Mouse (Mus musculus) heart, postnatal 25 days (tissue): ENCODE measurements around the gene Tk1. TPM values are rescaled to one million over a fixed set of nuclear protein-coding genes. Genes with fewer than 3 reads are reported as not detected.
"Not testable (repeated sequence)": the region's sequence is repeated elsewhere in the genome, so short reads cannot be mapped to it uniquely, and the experiment has no call there.

ENCODE experiments used
- DNase-seq: peaks from one replicate; pipeline ENCODE4 v3.0.0; 2022; ENCODE audit warnings: low spot score
- intact Hi-C: fragments of 180-260 bp; cut with DNase I; formaldehyde crosslinking; loops from one replicate; pipeline ENCODE4 v1.15.1; 2025
- total RNA-seq, 2 experiments: library from RNA; stranded (reverse); gene quantifications; 2 replicates each; pipeline ENCODE4 v1.2.3; 2021

Gene Tk1
- total RNA-seq, 2 experiments from 2014 or later, result 2.3 to 3.2 TPM

GRCm38 (mm10) chr11:117848271-117848984 lies 22.5 kb upstream of the Tk1 start:
- DNase-seq, result no peak
- intact Hi-C loops, result no loop called here

- intact Hi-C loops, result no loop called here
- DNase-seq, result no peak
Measured at GRCm38 (mm10) chr11:117847593-117848215, 21.8 kb upstream of the Tk1 start.

- intact Hi-C loops, result no loop called here
- DNase-seq, result no peak
Measured at GRCm38 (mm10) chr11:117846640-117847039, 20.7 kb upstream of the Tk1 start.

DNA sequence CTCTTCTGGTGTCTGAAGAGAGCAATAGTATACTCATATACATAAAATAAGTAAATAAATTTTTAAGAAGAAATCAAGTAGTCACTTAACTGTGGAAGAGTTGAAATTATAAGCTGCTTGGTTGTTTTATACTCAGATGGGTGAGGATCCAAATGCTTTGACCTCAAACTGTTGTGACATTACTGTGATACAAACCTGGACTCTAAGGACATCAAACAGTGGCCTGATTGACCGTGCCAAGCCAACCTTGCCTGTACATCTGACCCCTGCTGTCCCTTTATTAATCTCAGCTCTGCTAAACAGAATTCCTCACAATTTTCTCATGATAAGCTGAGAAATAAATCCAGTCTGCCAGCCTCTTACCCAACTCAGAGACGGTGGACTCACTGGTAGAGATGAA lies 19.8 kb upstream of the Tk1 start:
- no peak for DNase-seq
- intact Hi-C loops, result no loop called here

GRCm38 (mm10) chr11:117844997-117845396 lies 19.1 kb upstream of the Tk1 start:
- DNase-seq, result no peak

DNA sequence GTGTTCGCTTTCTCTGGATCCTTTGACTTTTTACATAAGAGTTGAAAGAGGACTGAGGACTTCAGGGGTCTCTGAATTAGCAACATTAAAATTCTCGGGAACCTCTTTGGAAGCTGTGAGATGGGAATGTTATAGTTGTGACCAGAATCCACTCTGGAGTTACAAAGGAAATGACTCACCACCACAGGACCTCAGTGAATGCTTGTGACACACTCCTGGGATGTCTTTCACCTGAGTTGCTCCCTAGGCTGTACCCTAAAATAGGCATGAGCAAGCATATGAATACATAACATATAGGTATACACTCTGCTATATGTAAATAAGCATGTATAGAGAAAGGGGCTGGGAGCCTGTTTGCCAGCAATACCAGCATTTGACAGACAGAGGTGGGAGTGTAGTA lies 17.5 kb upstream of the Tk1 start:
- intact Hi-C loops, result no loop called here
- no peak for DNase-seq

More at GRCm38 (mm10) chr11:117844997-117845396, 19.1 kb upstream of the Tk1 start:
- intact Hi-C loops, result no loop called here

GRCm38 (mm10) chr11:117840910-117841309 lies 15.0 kb upstream of the Tk1 start:
- DNase-seq, result no peak
- intact Hi-C loops, result no loop called here

- intact Hi-C loops, result no loop called here
- no peak for DNase-seq
Measured at GRCm38 (mm10) chr11:117839021-117839420, 13.1 kb upstream of the Tk1 start.

DNA sequence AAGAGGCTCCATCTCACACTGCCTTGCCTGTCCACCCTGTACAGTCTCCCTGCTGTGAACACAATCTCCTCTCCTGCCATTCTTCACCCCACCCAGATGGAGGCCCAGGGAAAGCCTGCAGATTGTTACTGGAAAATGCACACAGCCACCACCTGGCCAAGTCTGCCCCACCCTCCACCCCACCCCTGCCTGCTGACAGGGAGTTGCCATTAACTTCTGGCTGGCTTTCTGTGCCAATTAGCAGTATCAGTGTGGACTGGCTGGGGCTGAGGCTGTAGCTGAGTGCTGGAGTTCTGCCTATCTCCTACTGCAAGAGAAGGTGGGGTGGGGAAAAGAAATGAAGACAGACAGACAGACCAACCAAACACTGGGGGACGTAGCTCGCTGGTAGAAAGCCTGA lies 12.7 kb upstream of the Tk1 start:
- DNase-seq, result no peak

DNA sequence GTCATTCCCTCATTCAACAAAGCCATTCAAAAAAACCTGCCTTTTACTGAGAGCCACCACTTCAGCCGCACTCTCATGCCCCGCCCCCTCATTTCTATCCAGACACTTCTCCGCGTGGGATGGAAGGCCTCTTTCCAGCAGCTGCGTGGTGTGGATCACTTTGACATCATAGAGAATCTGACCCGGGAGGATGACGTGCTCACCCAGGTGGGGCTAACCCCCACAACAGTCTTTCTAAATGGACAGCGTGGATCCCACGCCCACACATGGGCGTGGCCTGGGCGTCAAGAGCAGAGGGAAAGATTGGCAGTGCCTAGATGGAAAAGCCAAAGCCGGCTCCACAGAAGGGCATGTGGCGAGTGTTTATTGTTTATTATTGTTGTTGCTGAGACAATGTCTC lies 10.4 kb upstream of the Tk1 start:
- DNase-seq, result no peak
- intact Hi-C loops, result no loop called here

More for the DNA sequence above, 12.7 kb upstream of the Tk1 start:
- intact Hi-C loops, result no loop called here

GRCm38 (mm10) chr11:117834086-117834485 lies 8.2 kb upstream of the Tk1 start:
- DNase-seq, result no peak
- intact Hi-C loops, result no loop called here

DNA sequence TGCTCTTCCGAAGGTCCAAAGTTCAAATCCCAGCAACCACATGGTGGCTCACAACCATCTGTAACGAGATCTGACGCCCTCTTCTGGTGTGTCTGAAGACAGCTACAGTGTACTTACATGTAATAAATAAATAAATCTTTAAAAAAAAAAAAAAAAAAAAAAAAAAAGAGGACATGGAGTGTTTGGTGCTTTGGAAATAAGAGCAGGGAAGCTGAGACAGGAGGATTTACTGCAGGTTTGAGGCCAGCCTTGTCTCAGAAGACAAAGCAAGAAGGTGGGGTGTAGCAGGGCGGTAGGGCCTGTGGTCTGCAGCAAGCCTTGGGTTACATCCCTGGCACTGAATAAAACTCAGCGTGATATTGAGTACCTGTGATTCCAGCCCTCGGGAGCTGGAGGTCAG lies 7.6 kb upstream of the Tk1 start:
- intact Hi-C loops, DNase-seq: not testable (repeated sequence)

DNA sequence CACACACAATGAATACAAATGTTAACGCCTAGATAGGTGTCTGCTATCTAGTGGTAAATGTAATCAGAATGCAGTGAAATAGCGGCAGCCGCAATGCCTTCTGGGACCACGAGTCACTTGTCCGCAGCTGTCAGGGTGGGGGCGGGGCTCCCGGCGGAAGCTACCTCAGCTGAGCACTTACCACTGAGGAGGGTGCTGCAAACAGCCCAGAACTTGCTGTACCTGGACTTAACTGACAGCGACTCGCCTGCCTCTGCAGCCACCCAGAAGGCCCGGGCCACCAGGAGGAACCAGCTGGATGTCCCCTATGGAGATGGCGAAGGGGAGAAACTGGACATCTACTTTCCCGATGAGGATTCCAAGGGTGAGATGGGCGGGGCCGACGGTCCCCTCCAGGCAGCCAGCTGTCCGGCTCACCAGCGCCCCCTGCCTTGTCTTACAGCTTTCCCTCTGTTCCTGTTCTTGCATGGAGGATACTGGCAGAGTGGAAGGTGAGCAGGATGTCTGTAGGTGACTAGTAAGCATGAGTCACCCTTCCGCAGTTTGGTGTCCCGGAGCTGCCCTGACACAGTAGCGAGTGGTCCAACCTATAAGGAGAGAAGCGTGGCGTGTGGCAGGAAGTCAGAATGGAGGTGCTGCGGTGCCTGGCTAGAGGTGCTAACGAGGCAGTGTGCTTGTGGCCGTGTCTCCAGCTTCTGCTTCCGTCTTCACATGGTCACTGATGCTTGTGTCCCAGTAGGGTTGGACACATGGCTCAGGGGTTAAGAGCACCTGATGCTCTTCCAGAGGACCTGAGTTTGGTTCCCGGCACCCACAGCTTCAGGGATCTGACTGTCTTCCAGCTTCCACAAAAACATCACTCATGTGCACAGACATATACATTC lies 6.4 kb upstream of the Tk1 start:
- intact Hi-C loops, result no loop called here
- DNase-seq, result peak; percentile 40

- no peak for DNase-seq
- intact Hi-C loops, result no loop called here
Measured at GRCm38 (mm10) chr11:117830401-117830800, 4.5 kb upstream of the Tk1 start.

DNA sequence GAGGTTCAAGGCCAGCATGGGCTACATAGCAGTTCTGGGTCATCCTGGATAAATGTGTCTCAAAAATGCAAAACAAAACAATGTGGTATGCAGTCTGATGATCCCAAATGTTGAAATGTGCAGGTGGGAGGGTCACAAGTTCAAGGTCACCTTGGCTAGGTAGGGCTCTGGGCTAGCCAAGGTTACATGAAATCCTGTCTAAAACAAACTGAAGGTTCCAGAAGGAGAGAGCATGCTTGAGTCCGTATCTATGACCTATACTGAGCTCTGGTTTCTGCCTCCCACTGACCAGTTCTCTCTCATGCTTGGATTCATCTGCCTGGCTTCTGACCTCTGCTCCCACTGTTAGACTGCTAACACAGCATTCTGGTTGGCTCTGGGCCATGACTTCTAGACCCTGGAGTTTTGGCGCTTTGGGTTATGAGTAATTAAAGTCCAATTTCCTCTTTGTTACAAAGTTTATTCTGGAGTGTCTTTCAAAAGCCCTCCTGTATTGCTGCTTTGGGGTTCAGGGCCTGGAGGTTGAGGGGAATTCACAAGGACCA lies 3.9 kb upstream of the Tk1 start:
- intact Hi-C loops, result no loop called here
- DNase-seq, result no peak

GRCm38 (mm10) chr11:117828888-117829604 lies 3.2 kb upstream of the Tk1 start:
- DNase-seq, result peak; percentile 36
- intact Hi-C loops, result no loop called here

GRCm38 (mm10) chr11:117828149-117828887 lies 2.4 kb upstream of the Tk1 start:
- DNase-seq, result no peak
- intact Hi-C loops, result no loop called here

GRCm38 (mm10) chr11:117827386-117827785 lies 1.5 kb upstream of the Tk1 start:
- no peak for DNase-seq
- intact Hi-C loops, result no loop called here

DNA sequence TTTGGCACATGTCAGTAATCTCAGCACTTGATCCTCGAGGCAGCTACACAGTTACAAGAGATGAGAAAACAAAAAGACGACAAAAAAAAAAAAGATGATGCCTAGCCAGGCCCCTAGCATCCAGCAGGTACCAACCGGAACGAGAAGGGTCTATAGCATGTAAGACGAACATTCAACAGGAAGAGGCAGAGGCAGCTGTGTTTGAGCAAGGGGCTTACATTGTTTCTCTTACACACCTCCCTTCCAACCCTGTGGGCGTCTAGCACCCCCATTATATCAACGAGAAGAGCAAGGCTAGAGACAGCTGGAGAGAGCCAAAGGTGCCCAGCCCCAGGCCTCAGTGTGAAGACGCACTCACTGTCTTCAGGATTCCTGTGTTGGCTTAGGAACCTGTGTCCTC lies 1.0 kb upstream of the Tk1 start:
- intact Hi-C loops, result no loop called here
- no peak for DNase-seq
